Mouse (Mus musculus): ENCODE data around the gene Ptpdc1.

- TF ChIP-seq POLR2A (IDR thresholded peaks at IDR 0.05; ENCODE audit: insufficient read depth, low read depth, low read length) (0 out of 2 replicates have a peak, but pooled peaks have one; percentile 12), EP300 (IDR thresholded peaks at IDR 0.05; ENCODE audit: insufficient read depth, low read depth, low read length) (no peak), CTCF (IDR thresholded peaks at IDR 0.05) (no peak)
Observed at GRCm38 (mm10) chr13:48531448-48531847, 94.0 kb downstream of the Ptpdc1 start.

Measured in heart, adult 2 months (tissue).